Mouse (Mus musculus): ENCODE data around the gene Tcf15.

The Tcf15 gene

GRCm38 (mm10) chr2:152143279-152144157 lies at the start of gene Tcf15:
TSS of gene Tcf15 (plus strand) at chr2:152143561.
- in situ Hi-C loops (cut with MseI, MboI) = no loop called here

- in situ Hi-C loops (cut with MseI, MboI) = no loop called here
Observed at GRCm38 (mm10) chr2:152094856-152095545, 48.4 kb upstream of the Tcf15 start.

DNA sequence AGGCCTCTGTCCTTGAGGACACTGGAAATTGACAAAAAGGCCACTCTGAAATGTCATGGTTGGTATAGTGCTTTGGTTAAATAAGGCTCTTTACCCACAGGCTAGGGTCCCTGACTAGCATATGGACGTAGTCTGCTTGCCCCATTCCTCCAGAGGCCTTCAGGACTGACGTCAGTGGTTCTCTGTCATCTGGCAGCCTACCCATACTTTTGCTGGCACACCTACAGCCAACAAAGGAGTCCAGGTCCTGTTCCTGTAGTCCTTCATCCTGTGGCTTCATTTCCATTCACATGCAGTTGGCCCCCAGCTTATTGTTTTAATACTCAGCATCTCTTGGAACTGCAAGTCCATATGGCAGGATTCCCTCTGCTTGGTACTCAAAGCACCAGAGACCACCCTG lies 46.4 kb upstream of the Tcf15 start:
- in situ Hi-C loops (cut with MseI, MboI) = no loop called here

DNA sequence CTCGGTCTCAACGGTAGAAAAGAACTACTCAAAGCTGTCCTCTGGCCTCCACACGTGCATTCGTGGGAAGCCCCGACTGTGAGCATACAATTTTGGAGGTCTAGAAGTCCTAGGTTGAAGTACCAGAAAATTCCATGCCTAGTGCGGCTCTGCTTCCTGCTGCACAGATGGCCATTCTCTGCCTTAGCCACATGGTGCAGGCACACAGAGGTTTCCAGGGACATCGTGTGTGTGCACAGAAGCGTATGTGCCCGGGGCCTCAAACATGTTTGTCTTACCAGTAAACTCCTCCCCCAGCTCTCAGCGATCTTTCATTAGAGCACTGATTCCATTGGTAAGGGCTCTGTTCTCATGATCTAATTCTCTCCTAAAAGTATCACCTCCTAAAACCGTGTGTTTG lies 45.4 kb upstream of the Tcf15 start:
- in situ Hi-C loops (cut with MseI, MboI) = no loop called here

DNA sequence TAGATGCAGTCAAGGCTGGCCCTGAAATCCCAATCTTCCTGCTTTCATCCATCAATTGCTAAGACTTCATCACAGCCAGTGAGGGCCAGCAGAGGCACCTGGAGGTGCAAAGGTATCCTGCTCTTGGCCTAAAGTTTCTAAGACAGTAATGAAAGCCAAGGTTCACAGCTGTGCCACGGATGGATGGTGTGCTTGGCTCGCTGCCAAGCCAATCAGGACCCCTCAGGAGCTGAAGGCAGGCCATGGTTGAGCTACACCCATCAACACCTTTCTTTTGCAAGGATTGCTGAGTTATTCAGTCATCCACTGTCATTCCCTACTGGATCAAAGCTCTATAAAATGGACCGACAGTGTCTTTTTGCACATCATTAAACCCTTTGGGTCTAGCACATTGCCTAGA lies 43.8 kb upstream of the Tcf15 start:
- in situ Hi-C loops (cut with MseI, MboI) = no loop called here

- in situ Hi-C loops (cut with MseI, MboI) = no loop called here
Observed at GRCm38 (mm10) chr2:152101761-152102160, 41.6 kb upstream of the Tcf15 start.

- in situ Hi-C loops (cut with MseI, MboI) = no loop called here
Observed at GRCm38 (mm10) chr2:152102369-152102768, 41.0 kb upstream of the Tcf15 start.

DNA sequence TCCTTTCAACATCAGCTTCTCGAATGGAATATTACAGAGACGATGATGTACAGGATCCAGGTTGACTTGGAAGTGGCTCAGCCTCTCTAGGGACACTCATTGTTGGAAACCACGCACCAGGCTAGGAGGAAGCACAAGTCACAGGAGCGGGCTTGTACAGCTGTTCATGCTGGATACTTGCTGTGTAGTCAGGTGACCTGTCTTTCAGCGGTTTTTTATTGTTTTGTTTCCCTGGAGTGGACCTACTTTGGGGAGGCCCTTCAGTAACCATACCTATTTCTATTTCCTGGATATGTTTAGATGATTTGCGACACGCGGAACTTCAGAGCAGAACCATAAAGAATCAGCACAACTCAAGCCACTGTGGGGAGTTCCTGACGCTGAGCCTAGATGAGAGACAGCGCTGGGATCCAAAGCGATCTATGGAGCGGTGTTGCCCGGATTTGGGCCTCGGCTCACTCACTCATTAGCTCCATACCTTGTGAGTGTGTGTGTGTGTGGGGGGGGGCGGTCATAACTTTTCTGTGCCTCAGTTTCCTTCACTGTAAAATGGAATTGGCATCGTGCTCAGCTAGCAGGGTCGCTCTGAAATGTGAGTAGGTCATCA lies 38.5 kb upstream of the Tcf15 start:
- in situ Hi-C loops (cut with MseI, MboI) = no loop called here

- in situ Hi-C loops (cut with MseI, MboI) = no loop called here
Observed at GRCm38 (mm10) chr2:152105318-152106224, 37.8 kb upstream of the Tcf15 start, which contains the start of gene Srxn1. TSS of gene Srxn1 (plus strand) at chr2:152105516.

- in situ Hi-C loops (cut with MseI, MboI) = no loop called here
Observed at GRCm38 (mm10) chr2:152106225-152106595, 37.2 kb upstream of the Tcf15 start.

DNA sequence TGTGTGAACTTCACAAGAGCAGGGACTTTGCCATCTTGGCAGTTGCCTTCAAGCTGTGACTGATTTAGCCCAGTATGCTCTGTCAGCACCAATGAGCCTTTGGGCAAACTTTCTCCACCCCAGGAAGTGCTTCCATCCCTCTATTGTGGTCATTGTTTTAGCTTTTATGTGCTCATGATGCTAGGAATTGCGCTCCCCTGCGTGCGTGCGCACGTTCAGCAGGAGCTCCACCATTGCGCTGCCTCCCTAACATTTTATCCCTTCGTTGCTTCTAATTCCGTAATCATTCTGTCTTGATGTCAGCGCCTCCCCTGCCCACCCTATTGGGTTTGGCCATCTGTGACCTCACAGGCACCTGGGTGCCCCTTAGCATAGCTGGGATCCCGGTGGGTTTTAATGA lies 36.8 kb upstream of the Tcf15 start:
- in situ Hi-C loops (cut with MseI, MboI) = no loop called here

DNA sequence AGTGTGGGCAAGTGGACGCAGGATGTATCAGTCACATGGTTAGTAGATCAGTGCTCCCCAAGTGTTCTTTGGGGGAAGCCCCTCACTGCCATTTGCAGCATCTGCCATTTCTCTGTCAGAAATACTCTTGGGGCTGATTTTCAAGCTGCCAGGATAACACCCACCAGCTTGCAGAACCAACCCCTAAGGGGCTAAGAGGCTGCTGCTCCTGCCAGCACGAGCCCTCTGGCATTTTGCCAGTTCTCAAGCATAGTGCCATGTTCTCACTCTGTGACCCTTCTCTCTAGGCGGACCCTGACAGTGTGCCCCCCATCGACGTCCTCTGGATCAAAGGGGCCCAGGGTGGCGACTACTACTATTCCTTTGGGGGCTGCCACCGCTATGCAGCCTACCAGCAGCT lies 34.7 kb upstream of the Tcf15 start:
- in situ Hi-C loops (cut with MseI, MboI) = no loop called here

DNA sequence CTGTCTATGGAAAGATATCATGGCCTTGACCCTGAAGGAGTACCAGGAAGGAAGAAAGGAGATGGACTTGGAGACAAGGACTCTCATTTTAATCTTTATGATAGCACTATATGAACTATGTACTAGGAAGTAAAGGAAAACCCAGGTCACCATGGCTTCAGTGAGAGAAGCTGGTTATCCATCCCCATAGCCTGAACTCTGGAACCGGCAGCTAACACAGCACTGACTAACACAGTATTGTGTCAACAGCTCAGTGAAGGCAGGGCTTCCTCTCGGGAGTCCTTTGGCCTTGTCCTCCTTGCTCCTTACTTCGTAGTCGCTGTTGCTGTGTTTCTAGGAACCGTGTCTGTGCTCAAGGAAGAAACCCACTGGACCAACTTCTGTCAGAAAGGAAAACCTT lies 34.0 kb upstream of the Tcf15 start:
- in situ Hi-C loops (cut with MseI, MboI) = no loop called here

DNA sequence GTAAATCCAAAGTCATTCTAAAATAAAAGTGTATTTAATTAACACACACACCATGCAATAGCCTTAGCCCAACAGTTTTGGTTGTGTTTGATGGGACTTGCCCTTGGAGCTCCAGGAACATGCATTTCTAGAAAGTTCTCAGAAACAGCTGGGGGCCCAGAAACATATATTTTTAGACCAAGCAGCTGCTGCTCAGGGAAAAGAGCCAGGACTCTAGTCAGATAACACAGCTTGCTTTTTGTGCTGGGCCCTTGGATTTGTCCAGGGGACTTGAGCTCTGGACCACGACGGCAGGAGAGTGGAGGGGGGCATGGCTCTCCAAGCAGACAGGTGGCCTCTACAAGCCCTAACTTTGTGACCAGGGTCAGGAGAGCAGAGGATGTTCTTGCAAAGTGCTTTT lies 32.0 kb upstream of the Tcf15 start:
- in situ Hi-C loops (cut with MseI, MboI) = no loop called here

- in situ Hi-C loops (cut with MseI, MboI) = no loop called here
Observed at GRCm38 (mm10) chr2:152111920-152112319, 31.4 kb upstream of the Tcf15 start.

GRCm38 (mm10) chr2:152112490-152112889 lies 30.9 kb upstream of the Tcf15 start:
- in situ Hi-C loops (cut with MseI, MboI) = no loop called here

DNA sequence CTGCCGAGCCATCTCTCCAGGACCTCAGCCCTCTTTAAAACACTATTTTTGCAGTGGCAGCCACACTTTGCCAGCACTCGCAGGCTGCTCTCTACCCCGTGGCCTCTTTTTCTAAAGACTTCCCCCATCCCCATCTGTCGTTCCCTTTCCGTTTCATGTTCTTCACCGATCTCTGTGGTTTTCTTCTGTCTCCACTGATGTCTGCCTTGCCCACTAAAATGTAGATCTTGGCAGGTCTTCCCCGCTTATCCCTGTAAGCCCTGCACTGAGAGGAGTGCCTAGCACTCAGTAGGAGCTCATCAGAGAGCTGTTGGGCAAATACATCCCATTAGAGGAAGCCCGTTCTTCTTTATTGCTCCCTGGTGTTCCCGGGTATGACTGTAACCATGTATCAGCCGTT lies 30.4 kb upstream of the Tcf15 start:
- in situ Hi-C loops (cut with MseI, MboI) = no loop called here

- in situ Hi-C loops (cut with MseI, MboI) = no loop called here
Observed at GRCm38 (mm10) chr2:152114057-152114975, 29.0 kb upstream of the Tcf15 start.

DNA sequence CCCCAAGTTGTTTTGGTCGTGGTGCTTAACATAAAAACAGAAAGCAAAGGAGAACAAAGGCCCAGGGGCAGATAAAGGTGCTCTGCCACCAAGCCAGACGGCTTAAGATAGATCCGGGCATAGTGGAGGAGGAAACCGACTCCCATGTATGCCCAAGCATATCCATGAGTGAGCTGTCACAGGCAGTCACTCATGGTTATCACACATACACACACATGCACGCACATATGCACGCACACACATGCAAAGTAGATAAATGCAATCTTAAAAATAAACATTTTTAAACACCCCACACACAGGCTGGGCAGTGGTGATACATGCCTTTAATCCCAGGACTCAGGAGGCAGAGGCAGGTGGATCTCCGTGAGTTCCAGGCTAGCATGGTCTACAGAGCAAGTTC lies 25.7 kb upstream of the Tcf15 start:
- in situ Hi-C loops (cut with MseI, MboI) = loop anchor here (5.0 kb wide), 1 partner anchor 80 kb away; no protein-coding TSS in a partner anchor

DNA sequence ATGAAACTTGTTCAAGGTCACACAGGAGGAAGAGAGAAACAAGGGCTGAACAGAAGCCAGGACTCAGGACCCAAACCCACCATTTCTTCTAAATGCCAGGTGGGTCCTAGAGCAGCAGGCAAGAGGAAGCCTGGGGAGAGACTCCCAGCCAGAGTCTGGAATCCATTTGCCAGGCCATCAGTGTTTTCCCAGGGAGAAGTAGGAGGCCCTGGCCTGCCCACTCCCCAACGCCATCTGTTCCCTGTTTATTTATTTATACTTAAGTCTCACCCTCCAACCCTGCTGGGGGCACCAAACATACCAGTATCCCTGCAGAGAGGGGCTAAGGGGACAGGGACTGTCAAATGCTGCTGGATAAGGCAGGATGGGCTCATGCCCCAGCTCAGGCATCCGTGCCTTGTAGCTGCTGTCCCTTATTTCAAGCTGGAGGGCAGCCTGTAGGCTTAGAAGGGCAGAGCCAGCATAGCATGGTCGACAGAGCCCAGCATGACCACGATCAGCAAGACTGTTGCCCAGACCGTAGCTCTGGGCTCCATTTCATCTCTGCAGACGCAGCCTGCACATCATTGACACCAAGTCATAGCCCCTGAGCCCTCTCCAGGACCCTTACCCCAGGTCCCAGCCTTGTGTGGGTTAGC lies 24.0 kb upstream of the Tcf15 start:
- in situ Hi-C loops (cut with MseI, MboI) = loop anchor here (5.0 kb wide), 1 partner anchor 78 kb away; no protein-coding TSS in a partner anchor

Measured in mouse trophoblast stem cell (cell line).